In genomic region chr2:172371258-172371657, GRCm38 (mm10) we compare ENCODE assay signal across 1 mouse cellular context.
TF ChIP-seq lines count a peak whose summit lies in the region.

No protein-coding gene starts in this region.

TF ChIP-seq in MEL, 35 proteins besides CTCF, POLR2A, EP300 and RAD21 (continued from another document):
- TF ChIP-seq MAX (IDR thresholded peaks at IDR 0.05; ENCODE audit: low read length) = no peak
- no peak for TF ChIP-seq ZC3H11A (IDR thresholded peaks at IDR 0.05; ENCODE audit: low read depth, low read length)
- no peak for TF ChIP-seq CHD1 (IDR thresholded peaks at IDR 0.05; ENCODE audit: low read depth, low read length)
- no peak for TF ChIP-seq ELF1 (IDR thresholded peaks at IDR 0.05; ENCODE audit: low read depth, low read length)
- TF ChIP-seq USF2 (IDR thresholded peaks at IDR 0.05; ENCODE audit: borderline replicate concordance in 1 of 2, insufficient read depth in 1 of 2, low read depth in 1 of 2, low read length in 2 of 2) = no peak
- no peak for TF ChIP-seq POLR2AphosphoS2 (IDR thresholded peaks at IDR 0.05; ENCODE audit: low read length)
- no peak for TF ChIP-seq ETS1 (IDR thresholded peaks at IDR 0.05; ENCODE audit: low read depth, low read length)
- no peak for TF ChIP-seq NELFE (IDR thresholded peaks at IDR 0.05; ENCODE audit: low read depth, low read length)
- no peak for TF ChIP-seq UBTF (IDR thresholded peaks at IDR 0.05; ENCODE audit: borderline replicate concordance, insufficient read depth, low read depth, low read length)
